Mouse (Mus musculus): ENCODE results near the gene Wrnip1. TPM values are rescaled to one million over a fixed set of nuclear protein-coding genes. Genes with fewer than 3 reads are reported as not detected.

The Wrnip1 gene
- polyA plus RNA-seq, 1 experiment from 2014 or later: 14.5 TPM

DNA sequence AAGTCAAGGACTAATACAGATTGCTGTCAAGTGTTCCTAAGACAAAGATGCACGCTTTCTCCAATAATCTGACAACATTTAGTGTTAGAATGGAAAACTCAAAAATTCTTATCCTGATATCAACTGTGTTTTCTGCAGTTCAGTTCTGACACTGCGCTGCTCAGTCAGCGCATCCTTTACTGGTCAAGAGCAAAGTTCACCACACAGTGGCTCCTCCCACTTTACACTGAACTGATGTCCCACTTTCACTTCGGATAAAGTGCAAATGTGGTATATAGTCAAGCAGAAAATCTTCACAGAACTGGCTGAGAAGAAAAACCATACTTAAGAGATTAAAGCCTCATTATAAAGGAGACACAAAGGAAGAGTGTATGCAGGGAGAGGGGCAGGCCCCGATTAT is 6.7 kb upstream of the Wrnip1 start:
- Histone ChIP-seq H3K4me3 (ENCODE audit: low read depth, low read length) (no peak overlapping the region), H3K9me3 (replicated peaks; ENCODE audit: control insufficient read depth, low read length) (no peaks in the 10 kb centered on the region), H3K27ac (replicated peaks; ENCODE audit: low read depth, low read length) (no peak overlapping the region), H3K9ac (replicated peaks; ENCODE audit: low read length) (no peak overlapping the region), H3K27me3 (ENCODE audit: control insufficient read depth, insufficient read depth, low read length) (no peaks in the 10 kb centered on the region), H3K4me1 (ENCODE audit: control insufficient read depth, insufficient read depth, low read length) (no peaks in the 10 kb centered on the region), H3K36me3 (replicated peaks; ENCODE audit: control insufficient read depth, insufficient read depth, low read depth, low read length) (no peaks in the 10 kb centered on the region), H3K4me2 (ENCODE audit: low read depth, low read length) (no peak overlapping the region)
- DNase-seq (ENCODE audit: low spot score): no peak
- no peak for ATAC-seq (replicated peaks; ENCODE audit: insufficient number of reproducible peaks, low FRiP score, low TSS enrichment, low read depth)
- 91% methylated on average over 5 of the region's 5 CpGs for WGBS

DNA sequence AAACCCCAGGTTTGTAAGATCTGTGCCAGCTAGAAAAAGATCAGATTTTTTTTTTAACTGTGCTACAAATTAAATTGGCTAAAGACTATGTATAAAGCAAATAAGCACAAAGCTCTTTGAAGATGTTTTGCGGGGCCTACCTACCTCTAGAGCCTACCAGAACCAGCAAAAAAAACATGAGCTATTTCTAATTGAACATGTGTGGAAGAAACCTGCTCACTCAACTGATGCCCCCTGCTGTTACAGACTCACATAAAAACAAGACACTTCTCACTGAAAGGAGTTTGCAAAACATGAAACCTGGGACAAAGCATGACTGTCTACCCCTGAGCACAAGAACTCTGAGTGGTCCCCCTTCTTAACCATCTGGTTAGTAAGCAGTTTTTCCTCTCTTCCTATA is 4.8 kb upstream of the Wrnip1 start:
- H3K9ac ChIP-seq (replicated peaks; ENCODE audit: low read length): no peak overlapping the region
- H3K9me3 ChIP-seq (replicated peaks; ENCODE audit: control insufficient read depth, low read length): no peaks in the 10 kb centered on the region
- H3K4me2 ChIP-seq (ENCODE audit: low read depth, low read length): no peak overlapping the region
- H3K4me1 ChIP-seq (ENCODE audit: control insufficient read depth, insufficient read depth, low read length): no peaks in the 10 kb centered on the region
- ATAC-seq (replicated peaks; ENCODE audit: insufficient number of reproducible peaks, low FRiP score, low TSS enrichment, low read depth) (no peak), DNase-seq (ENCODE audit: low spot score) (no peak)
- H3K27me3 ChIP-seq (ENCODE audit: control insufficient read depth, insufficient read depth, low read length): no peaks in the 10 kb centered on the region
- H3K36me3 ChIP-seq (replicated peaks; ENCODE audit: control insufficient read depth, insufficient read depth, low read depth, low read length): no peaks in the 10 kb centered on the region
- WGBS: 85% methylated on average over 1 of the region's 1 CpGs
- no peak overlapping the region for H3K4me3 ChIP-seq (ENCODE audit: low read depth, low read length)
- H3K27ac ChIP-seq (replicated peaks; ENCODE audit: low read depth, low read length): no peak overlapping the region

DNA sequence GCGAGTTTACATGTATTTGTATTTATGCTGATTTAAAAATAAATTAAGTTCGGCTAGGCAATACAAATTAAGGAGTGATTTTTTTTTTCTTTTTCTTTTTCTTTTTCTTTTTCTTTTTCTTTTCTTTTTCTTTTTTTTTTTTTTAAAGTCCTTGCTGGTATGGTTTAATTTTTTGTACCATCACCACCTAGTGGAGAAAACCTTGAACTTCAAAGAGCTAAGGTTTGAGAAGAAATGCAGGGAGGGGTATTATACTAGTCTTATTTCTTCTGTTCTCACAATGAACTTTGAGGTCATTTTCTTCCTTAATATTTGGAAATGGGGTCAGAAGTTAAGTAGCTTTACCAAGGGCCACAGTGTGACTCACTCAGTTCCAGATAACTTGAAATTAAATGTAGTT is 2.7 kb upstream of the Wrnip1 start:
- 64% methylated on average over 2 of the region's 2 CpGs for WGBS
- H3K4me3 ChIP-seq (ENCODE audit: low read depth, low read length): no peak overlapping the region
- H3K27me3 ChIP-seq (ENCODE audit: control insufficient read depth, insufficient read depth, low read length): no peaks in the 10 kb centered on the region
- DNase-seq (ENCODE audit: low spot score) (peak; percentile 53), ATAC-seq (replicated peaks; ENCODE audit: insufficient number of reproducible peaks, low FRiP score, low TSS enrichment, low read depth) (no peak)
- H3K4me2 ChIP-seq (ENCODE audit: low read depth, low read length): no peak overlapping the region
- no peak overlapping the region for H3K9ac ChIP-seq (replicated peaks; ENCODE audit: low read length)
- H3K9me3 ChIP-seq (replicated peaks; ENCODE audit: control insufficient read depth, low read length): no peaks in the 10 kb centered on the region
- H3K36me3 ChIP-seq (replicated peaks; ENCODE audit: control insufficient read depth, insufficient read depth, low read depth, low read length): no peaks in the 10 kb centered on the region
- H3K27ac ChIP-seq (replicated peaks; ENCODE audit: low read depth, low read length): no peak overlapping the region
- H3K4me1 ChIP-seq (ENCODE audit: control insufficient read depth, insufficient read depth, low read length): no peaks in the 10 kb centered on the region

DNA sequence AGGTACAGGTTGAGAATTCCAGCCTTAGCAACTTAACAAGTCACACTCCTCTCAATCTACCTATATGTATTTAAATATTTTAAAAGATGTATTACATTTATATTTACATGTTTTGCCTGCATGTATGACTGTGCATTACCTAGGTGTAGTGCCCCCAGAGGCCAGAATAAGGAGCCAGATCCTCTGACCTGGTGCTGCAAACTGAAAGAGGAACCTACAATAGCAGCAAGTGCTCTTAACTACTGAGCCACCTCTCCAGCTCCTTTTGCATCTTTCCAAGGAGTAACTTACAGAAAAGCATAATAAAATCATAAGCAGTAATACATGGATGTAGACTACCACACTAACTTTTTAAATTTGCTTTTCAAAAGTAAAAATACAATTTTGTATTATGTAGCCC is 979 bp upstream of the Wrnip1 start:
- ATAC-seq (replicated peaks; ENCODE audit: insufficient number of reproducible peaks, low FRiP score, low TSS enrichment, low read depth) (no peak), DNase-seq (ENCODE audit: low spot score) (no peak)
- H3K27me3 ChIP-seq (ENCODE audit: control insufficient read depth, insufficient read depth, low read length): no peaks in the 10 kb centered on the region
- H3K27ac ChIP-seq (replicated peaks; ENCODE audit: low read depth, low read length): no peak overlapping the region
- no peak overlapping the region for H3K4me2 ChIP-seq (ENCODE audit: low read depth, low read length)
- H3K9ac ChIP-seq (replicated peaks; ENCODE audit: low read length): no peak overlapping the region
- H3K9me3 ChIP-seq (replicated peaks; ENCODE audit: control insufficient read depth, low read length): no peaks in the 10 kb centered on the region
- no peaks in the 10 kb centered on the region for H3K4me1 ChIP-seq (ENCODE audit: control insufficient read depth, insufficient read depth, low read length)
- no peaks in the 10 kb centered on the region for H3K36me3 ChIP-seq (replicated peaks; ENCODE audit: control insufficient read depth, insufficient read depth, low read depth, low read length)
- no peak overlapping the region for H3K4me3 ChIP-seq (ENCODE audit: low read depth, low read length)

DNA sequence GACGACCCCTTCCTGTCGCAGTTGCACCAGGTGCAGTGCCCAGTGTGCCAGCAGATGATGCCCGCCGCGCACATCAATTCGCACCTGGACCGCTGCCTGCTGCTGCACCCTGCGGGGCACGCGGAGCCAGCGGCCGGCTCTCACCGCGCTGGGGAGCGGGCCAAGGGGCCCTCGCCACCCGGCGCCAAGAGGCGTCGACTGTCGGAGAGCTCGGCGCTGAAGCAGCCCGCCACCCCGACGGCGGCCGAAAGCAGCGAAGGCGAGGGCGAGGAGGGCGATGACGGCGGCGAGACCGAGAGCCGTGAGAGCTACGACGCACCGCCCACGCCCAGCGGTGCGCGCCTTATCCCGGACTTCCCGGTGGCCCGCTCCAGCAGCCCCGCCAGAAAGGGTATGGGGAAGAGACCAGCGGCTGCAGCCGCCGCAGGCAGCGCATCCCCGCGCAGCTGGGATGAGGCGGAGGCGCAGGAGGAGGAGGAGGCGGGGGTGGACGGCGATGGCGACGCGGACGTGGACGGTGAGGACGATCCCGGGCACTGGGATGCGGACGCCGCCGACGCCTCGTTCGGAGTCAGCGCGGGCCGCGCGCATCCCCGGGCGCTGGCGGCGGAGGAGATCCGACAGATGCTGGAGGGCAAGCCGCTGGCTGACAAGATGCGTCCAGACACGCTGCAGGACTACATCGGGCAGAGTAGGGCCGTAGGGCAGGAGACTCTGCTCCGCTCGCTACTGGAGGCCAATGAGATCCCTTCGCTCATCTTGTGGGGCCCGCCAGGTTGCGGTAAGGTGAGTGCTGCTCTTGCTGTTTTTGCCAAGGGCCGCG is 632 bp downstream of the Wrnip1 start, which contains the start of gene D930007J09Rik:
Gene D930007J09Rik, minus strand, starts transcription at position 591 of the 823 bp plus-strand sequence.
- under 1% methylated on average over 95 of the region's 95 CpGs for WGBS
- H3K36me3 ChIP-seq (replicated peaks; ENCODE audit: control insufficient read depth, insufficient read depth, low read depth, low read length): no peaks in the 10 kb centered on the region
- peak within 1 kb of the TSS; percentile 81 for H3K9ac ChIP-seq (replicated peaks; ENCODE audit: low read length)
- no peak within 1 kb of the TSS for H3K27ac ChIP-seq (replicated peaks; ENCODE audit: low read depth, low read length)
- ATAC-seq (replicated peaks; ENCODE audit: insufficient number of reproducible peaks, low FRiP score, low TSS enrichment, low read depth): peak; percentile 26
- peak within 1 kb of the TSS; percentile 77 for H3K4me3 ChIP-seq (ENCODE audit: low read depth, low read length)
- DNase-seq (ENCODE audit: low spot score): peak; percentile 44
- no peaks in the 10 kb centered on the region for H3K27me3 ChIP-seq (ENCODE audit: control insufficient read depth, insufficient read depth, low read length)
- no peaks in the 10 kb centered on the region for H3K4me1 ChIP-seq (ENCODE audit: control insufficient read depth, insufficient read depth, low read length)
- H3K4me2 ChIP-seq (ENCODE audit: low read depth, low read length): peak within 1 kb of the TSS; percentile 89
- no peaks in the 10 kb centered on the region for H3K9me3 ChIP-seq (replicated peaks; ENCODE audit: control insufficient read depth, low read length)

DNA sequence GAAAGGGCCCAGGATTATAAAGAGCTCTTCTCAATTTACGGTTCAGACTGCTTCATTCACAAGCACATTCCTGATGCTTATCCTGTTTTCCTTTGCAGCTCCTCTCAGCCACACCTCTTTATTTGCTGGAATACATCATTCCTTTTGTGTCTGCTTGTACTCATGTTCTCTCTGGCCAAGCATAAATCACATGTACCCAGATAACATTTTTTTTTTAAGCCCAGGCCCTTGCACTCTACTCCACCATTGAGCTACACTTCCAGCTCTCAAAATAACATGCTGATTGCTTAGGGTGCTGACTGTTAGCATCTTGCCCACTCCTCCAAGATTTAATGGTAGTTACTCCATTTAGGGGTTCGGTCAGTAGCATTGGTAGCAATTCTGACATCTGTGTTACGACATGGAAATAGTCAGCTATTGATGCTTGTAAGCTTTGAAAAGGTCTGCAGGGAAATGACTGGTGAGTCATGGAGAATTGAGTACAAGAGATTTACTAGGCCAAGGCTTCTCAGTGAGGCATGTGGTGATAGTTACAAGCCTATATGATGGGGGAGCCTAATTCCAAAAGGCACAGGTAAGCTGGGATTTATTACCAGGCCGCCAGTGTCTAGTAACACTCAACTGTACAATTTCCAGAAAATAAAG is 2.0 kb downstream of the Wrnip1 start:
- DNase-seq (ENCODE audit: low spot score) (no peak), ATAC-seq (replicated peaks; ENCODE audit: insufficient number of reproducible peaks, low FRiP score, low TSS enrichment, low read depth) (no peak)
- Histone ChIP-seq H3K4me2 (ENCODE audit: low read depth, low read length) (peak overlapping the region; percentile 89), H3K27ac (replicated peaks; ENCODE audit: low read depth, low read length) (no peak overlapping the region), H3K9ac (replicated peaks; ENCODE audit: low read length) (no peak overlapping the region), H3K4me3 (ENCODE audit: low read depth, low read length) (no peak overlapping the region), H3K4me1 (ENCODE audit: control insufficient read depth, insufficient read depth, low read length) (no peaks in the 10 kb centered on the region), H3K36me3 (replicated peaks; ENCODE audit: control insufficient read depth, insufficient read depth, low read depth, low read length) (no peaks in the 10 kb centered on the region), H3K27me3 (ENCODE audit: control insufficient read depth, insufficient read depth, low read length) (no peaks in the 10 kb centered on the region), H3K9me3 (replicated peaks; ENCODE audit: control insufficient read depth, low read length) (no peaks in the 10 kb centered on the region)
- WGBS: 74% methylated on average over 4 of the region's 4 CpGs

DNA sequence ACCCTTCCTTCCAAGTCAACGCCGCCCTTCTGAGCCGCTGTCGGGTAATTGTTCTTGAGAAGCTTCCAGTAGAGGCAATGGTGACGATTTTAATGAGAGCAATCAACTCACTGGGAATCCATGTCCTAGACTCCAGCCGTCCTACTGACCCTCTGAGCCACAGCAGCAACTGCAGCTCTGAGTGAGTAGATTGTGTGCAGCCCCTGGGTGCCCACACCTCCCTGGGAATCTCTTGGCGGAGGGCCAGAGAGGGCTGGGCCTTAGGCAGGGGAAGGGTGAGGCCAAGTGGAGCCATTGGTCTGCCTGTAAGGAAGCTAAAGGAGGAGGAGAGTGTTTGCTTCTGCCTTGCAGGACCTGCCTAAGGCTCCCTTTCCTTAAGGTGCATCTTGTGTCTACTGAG is 5.0 kb downstream of the Wrnip1 start:
- DNase-seq (ENCODE audit: low spot score): no peak
- no peak overlapping the region for H3K4me2 ChIP-seq (ENCODE audit: low read depth, low read length)
- no peaks in the 10 kb centered on the region; the same call in 1 of the 2 replicates for H3K36me3 ChIP-seq (replicated peaks; ENCODE audit: control insufficient read depth, insufficient read depth, low read depth, low read length)
- no peak overlapping the region for H3K4me3 ChIP-seq (ENCODE audit: low read depth, low read length)
- no peaks in the 10 kb centered on the region for H3K9me3 ChIP-seq (replicated peaks; ENCODE audit: control insufficient read depth, low read length)
- no peak for ATAC-seq (replicated peaks; ENCODE audit: insufficient number of reproducible peaks, low FRiP score, low TSS enrichment, low read depth)
- H3K4me1 ChIP-seq (ENCODE audit: control insufficient read depth, insufficient read depth, low read length): no peaks in the 10 kb centered on the region
- H3K27ac ChIP-seq (replicated peaks; ENCODE audit: low read depth, low read length): no peak overlapping the region
- WGBS: 90% methylated on average over 7 of the region's 7 CpGs
- H3K9ac ChIP-seq (replicated peaks; ENCODE audit: low read length): no peak overlapping the region
- no peaks in the 10 kb centered on the region for H3K27me3 ChIP-seq (ENCODE audit: control insufficient read depth, insufficient read depth, low read length)

DNA sequence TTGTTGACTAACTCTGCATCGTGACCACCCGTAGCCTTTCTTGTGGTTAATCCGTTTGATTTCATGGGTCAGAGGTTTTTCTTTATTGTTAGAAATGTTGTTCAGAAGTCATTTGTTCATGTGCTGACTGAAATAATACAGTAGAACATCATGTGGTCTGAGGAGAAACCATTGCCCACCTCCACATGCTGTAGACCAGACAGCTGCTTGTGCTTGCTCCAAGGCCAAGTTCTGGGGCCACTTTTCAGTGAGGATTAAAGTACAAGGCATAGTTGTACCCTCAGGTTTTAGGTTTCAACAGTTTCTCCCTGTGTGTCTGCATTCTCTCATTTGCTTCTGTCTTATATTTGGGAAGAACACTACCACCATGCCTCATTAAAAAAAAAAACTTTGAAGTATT is 5.8 kb downstream of the Wrnip1 start:
- Histone ChIP-seq H3K36me3 (replicated peaks; ENCODE audit: control insufficient read depth, insufficient read depth, low read depth, low read length) (no peaks in the 10 kb centered on the region; the same call in 1 of the 2 replicates), H3K4me3 (ENCODE audit: low read depth, low read length) (no peak overlapping the region), H3K27ac (replicated peaks; ENCODE audit: low read depth, low read length) (no peak overlapping the region), H3K9me3 (replicated peaks; ENCODE audit: control insufficient read depth, low read length) (no peaks in the 10 kb centered on the region), H3K4me1 (ENCODE audit: control insufficient read depth, insufficient read depth, low read length) (no peaks in the 10 kb centered on the region), H3K4me2 (ENCODE audit: low read depth, low read length) (no peak overlapping the region), H3K27me3 (ENCODE audit: control insufficient read depth, insufficient read depth, low read length) (no peaks in the 10 kb centered on the region), H3K9ac (replicated peaks; ENCODE audit: low read length) (no peak overlapping the region)
- no peak for ATAC-seq (replicated peaks; ENCODE audit: insufficient number of reproducible peaks, low FRiP score, low TSS enrichment, low read depth)
- WGBS: 82% methylated on average over 3 of the region's 3 CpGs
- no peak for DNase-seq (ENCODE audit: low spot score)
